Mouse (Mus musculus): ENCODE results near the gene Hps4. TPM values are rescaled to one million over a fixed set of nuclear protein-coding genes. Genes with fewer than 3 reads are reported as not detected.

Gene Hps4
- polyA plus RNA-seq, 1 experiment = 34.0 TPM

DNA sequence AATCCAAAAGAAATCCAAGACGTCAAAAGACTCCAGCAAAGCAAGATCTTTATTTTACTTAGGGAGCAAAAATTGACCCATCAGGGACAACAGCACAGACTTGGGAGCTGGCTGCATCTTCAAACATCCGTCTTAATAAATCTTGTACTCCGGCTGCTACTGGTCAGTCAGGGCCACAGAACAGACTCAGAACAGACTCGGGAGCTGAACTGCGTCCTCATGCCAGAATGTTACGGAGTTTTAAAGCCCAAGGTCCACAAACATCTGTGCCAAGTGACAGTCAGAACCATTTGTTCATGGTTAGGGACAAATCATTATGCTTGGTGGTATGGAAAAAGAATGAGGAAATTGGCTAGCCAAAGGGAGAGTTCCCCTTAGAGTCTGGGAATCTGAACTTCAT lies 19.6 kb upstream of the Hps4 start:
- DNase-seq (ENCODE audit: low read depth) = no peak

DNA sequence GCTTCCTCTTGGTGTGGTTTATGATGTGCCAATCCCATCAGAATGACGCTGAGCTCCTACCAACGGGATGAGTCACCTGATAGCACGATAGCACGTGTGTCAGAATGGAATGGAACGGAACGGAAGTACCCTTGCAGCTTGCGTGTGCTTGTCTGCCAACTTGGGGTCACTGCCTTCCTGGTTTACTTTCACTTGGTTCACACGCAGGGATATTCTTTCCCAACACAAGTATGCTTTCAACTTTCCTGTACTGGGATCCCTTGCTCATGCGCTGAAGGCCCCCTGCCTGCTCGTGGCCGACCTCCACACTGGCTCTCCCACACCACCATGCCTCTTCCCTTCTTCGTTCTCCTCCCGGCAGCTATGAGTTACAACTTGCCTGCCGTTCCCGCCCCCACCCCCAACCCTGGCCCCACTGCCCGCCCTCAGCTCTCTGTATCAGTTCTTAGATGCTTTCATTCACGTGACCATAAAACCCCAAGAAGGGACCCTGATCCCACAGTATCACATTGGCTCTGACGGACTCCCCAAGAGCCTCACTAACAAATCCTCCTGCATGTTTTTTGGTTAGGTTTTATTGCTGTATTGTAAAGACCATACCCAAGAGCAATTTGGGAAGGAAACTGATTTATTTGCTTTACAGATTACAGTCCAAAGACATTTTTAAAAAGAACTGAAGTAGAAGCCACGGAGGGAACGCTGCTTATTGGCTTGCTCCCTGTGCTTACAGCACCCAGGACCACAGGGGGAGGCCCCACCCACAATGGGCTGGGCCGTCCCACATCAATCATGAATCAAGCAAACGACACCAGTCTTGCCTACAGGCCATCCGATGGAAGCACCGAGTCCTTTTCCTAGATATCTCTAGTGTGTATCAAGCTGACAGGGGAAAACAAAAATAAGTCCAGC lies 18.0 kb upstream of the Hps4 start:
- no peak for DNase-seq (ENCODE audit: low read depth)

DNA sequence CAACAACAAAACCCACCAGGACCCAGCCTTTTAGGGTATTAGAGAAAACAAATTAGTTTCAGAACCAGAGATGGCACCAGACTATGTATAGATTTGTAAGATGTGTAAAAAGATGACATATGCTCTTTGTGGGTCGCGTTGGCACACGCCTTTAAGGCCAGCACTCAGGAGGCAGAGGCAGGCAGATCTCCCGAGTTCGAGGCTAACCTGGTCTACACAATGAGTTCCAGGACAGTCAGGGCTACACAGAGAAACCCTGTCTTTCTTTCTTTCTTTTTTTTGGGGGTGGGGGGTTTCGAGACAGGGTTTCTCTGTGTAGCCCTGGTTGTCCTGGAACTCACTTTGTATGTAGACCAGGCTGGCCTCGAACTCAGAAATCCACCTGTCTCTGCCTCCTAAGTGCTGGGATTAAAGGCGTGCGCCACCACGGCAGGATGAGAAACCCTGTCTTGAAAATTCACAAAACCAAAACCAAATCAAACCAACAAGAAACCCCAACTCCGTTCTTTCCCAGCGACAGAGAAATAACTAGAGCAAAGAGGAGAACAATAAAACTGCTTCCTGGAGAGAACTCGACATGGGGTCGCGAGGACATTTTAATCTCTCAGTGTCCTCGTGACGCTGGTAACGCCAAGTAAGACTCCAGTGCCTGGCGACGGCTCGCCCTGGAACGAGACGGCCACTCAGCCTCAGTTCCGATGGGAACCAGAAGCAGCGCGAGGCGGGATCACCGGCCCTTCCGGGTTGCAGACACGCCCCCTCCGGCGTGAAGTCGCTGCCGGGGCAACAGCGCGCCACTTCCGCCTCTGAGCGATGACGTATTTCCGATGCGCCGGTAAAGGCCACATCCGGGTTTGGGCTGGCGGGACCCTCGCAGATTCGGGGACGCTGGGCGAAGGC lies 17.1 kb upstream of the Hps4 start, which contains the start of gene Tfip11:
Gene Tfip11 (plus strand): TSS at position 813 of the 900 bp plus-strand sequence.
- peak; percentile 40 for DNase-seq (ENCODE audit: low read depth)

DNA sequence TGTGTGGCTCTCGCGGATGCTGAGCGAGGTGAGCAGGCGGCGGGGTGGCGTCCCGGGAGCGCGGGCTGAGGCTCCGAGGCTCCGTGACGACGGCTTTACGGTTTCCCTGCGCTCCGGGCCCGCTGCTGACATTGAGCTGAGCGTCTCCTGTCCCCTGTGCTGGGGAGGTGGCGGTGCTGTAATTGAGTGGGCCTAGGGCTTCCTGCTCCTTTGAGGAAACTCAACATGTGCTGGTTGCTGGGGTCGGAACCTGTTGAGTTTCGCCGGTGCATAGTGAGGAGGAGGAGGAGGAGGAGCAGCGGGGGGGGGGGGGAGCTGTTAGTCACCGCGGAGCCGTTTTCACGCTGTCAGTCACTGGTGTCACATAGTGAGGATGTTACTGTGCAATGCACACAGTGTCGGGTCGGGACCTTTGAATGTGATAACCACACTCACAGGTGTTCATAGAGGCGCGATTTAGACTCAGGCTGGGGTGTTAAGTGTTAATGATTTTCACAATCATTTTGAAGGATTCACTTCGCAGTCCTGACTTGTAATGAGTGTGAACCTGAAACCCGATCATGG lies 16.4 kb upstream of the Hps4 start:
- no peak for DNase-seq (ENCODE audit: low read depth)

DNA sequence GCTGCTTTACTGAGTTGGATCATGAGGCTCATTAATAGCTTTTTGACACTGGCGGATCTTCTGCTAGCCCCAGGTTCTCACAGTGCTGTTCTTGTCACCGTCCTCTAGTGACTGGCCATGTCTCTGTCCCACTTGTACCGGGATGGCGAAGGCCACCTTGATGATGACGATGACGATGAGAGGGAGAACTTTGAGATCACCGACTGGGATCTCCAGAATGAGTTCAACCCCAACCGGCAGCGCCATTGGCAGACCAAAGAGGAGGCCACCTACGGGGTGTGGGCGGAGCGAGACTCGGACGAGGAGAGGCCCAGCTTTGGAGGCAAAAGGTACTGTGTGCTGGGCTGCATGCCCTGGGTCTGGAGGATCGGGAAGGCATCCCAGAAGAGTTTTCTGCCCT lies 15.0 kb upstream of the Hps4 start:
- no peak for DNase-seq (ENCODE audit: low read depth)

DNA sequence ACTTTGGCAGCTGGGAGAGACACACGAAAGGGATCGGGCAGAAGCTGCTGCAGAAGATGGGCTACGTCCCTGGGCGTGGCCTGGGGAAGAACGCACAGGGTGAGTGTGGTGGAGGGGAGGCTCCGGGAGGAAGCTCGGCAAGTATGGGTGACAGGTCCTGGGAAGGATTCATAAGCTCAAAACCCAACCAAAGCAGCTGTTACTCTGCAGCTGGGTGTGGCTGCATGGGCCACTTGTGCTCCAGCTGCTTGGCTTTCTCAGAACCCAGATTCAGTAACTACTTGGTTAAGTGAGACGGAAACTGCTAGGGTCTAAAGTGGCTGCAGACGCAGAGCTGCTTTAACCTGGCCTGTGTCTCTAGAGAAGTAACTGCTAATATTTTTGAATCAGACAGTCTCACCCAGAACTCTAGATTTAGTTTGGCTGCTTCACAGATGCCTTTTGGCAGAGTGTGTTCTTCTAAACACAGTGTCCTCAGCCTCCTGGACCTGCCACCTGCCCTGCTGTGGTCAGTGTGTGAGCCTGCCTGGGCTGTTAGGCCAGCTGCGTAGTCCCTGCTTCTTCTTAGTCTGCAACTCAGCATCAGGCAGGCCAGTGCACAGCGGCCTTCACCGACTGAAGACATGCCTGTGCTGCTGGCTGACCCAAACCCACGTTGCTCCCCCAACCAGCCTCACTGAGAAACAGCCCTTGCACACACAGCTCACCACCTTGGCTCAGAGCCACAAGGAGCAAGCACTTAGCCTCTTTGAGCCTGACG lies 12.9 kb upstream of the Hps4 start:
- no peak for DNase-seq (ENCODE audit: low read depth)

DNA sequence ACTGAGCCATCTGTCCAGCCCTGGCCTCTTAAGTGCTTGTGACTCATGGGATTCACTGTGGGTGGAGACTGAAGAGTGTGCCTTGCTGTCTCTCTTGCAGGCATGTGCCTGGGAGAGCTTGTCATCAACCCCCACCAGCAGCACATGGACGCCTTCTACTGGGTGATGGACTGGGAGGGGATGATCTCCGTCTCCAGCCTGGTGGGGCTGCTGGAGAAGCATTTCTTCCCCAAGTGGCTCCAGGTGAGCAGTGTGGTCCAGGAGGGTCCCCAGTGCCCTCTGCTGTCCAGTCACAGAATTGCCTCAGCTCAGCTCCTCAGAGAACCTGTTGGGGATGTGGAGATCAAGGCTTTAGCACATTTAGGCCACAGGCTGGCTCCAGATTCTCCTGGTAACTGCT lies 7.4 kb upstream of the Hps4 start:
- no peak for DNase-seq (ENCODE audit: low read depth)

DNA sequence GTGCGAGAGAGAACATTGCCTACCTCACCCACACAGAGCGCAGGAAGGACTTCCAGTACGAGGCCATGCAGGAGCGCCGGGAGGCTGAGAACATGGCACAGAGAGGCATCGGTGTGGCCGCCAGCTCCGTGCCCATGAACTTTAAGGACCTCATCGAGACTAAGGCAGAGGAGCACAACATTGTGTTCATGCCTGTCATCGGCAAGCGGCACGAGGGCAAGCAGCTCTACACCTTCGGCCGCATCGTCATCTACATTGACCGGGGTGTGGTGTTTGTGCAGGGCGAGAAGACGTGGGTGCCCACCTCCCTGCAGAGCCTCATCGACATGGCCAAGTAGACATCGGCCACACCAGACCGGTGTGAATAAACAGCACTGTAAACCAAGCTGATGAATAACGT lies 5.9 kb upstream of the Hps4 start:
- no peak for DNase-seq (ENCODE audit: low read depth)

DNA sequence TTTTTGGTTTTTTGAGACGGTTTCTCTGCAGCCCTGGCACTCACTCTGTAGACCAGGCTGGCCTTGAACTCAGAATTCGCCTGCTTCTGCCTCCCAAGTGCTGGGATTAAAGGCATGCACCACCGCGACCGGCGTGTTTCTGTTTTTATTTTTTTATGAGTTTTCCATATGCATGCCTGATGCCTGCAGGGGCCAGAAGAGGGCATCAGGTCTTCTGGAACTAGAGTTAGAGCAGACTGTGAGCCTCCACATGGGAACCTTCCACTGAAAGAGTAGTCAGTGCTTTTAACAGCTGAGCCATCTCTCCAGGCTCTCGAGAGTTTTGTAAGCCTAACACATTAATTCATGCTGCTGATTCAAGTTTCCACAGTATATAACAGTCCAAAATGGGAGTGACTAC lies 3.7 kb upstream of the Hps4 start:
- DNase-seq (ENCODE audit: low read depth) = no peak

DNA sequence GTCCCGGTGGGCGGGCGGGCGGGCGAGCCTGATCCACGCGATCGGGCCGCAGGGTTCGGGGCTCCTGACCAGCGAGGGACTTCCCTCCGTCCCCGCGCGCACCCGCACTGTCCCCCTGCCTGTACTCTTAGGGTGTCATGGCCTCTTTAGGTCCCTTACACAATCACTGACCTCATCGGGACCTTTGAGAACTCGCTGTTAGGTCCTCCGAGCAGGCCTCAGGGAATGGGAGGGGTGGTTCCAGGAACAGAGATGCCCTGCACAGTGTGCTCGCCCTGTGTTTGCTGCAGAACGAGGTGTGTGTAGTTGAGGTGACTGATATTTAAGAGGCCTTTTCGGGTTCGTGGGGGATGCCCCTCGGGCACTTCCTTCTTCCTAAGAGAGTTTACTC lies 317 bp downstream of the Hps4 start:
- no peak for DNase-seq (ENCODE audit: low read depth)

DNA sequence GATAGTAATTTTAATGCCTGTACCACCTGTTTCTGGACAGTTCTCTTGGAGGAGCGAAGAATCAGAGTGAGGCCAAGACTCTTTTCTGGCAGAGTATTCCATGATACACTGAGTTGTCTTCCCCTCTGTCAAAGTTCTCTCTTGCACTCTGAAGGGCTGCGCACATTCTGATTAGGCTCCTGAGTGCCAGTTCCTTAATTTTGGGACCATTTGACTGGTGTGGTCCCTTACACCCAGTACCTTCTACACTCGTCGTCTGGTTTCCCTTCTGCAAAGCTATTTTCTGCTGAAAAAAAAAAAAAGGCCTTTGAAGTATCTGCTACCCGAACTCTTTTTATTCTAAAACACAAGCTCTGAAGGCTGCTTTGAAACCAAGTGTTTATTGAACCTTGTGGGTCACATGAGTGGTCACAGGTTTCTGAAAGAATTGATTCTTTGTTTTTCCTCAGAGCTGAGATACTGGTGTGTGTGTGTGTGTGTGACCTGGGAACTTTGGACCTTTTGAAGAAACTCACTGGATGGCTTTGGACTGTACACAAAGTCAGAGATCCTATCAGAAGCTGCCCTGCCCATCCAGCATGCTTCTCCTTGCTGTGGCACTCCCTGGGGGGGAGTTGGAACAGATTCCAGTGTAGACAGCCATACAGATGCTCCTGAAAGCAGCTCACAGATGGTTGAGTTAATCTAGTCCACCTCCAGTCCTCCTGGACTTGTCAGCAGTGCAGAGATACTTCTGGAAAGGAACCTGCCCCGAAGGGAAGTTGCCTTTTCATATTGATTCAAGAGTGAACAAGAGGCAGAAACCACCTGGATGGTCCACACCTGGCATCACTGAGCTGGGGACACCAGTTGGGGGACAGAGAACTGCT lies 1.4 kb downstream of the Hps4 start:
- no peak for DNase-seq (ENCODE audit: low read depth)

DNA sequence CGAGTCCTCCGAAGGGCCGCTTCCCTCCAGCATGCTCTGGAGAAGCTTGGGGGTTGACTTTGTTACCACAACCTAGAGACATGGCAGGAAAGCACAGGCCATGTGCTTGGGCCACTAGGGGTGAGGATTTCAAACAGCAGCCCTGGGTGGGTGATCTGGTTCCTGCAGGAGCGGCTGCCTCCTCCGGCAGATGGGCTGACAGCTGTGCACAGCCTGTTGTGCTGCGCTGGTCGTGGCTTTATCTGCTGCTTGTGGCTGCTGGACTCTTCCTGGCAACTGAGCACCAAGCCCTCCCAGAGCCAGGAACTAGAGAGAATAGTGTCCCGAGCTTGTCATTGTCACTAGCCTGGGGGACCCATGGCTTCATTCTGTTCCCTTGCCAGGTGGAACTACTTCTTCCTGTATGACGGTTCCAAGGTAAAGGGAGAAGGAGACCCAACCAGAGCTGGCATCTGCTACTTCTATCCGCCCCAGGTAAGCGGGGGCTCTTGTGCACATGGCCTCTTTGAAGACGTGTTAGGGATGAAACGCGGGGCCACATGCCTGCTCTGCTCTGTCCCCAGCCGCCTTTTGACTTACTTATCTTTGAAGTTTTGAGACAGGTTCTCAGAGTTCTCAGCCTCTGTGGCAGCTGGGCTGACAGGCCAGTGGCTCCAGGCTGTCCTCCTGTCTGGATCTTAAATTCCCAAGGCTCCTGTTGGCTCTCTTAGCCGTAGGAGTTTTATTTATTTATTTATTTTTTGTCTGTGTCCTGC lies 3.5 kb downstream of the Hps4 start:
- no peak for DNase-seq (ENCODE audit: low read depth)

DNA sequence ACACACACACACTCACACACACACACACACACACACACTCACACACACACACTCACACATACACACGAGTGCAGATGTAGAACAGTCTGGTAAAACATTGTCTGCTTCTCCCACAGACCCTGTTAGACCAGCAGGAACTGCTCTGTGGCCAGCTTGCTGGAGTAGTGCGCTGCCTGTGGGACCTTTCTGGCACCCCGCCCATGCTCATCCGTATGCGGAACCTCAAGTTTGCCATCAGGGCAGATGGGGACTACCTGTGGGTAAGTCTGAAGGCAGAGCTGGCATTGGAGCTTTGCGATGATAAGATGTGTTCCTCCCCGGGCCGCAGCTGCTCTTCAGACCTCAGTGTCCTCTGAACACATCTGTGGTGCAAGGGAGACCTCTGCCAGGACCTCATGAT lies 6.3 kb downstream of the Hps4 start:
- no peak for DNase-seq (ENCODE audit: low read depth)

DNA sequence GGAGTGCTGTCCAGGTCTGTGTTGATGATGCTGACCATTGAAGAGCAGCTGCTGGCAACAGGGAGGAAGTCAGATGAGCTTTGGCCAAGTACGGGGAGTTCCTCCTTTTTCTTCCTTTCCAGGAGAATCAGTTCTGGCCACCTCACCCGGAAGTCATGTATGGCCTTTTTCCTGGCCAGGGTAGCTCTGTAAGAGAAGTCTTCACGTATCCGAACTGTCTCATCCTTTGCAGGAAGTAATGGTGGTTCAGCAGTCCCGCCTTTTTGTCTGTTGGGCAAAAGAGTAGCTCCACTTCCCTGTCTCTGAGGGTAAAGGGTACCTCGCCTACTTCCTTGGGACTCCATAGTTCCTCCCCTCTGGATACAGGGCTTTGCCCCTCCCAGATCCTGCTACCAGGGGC lies 12.6 kb downstream of the Hps4 start:
- no peak for DNase-seq (ENCODE audit: low read depth)

DNA sequence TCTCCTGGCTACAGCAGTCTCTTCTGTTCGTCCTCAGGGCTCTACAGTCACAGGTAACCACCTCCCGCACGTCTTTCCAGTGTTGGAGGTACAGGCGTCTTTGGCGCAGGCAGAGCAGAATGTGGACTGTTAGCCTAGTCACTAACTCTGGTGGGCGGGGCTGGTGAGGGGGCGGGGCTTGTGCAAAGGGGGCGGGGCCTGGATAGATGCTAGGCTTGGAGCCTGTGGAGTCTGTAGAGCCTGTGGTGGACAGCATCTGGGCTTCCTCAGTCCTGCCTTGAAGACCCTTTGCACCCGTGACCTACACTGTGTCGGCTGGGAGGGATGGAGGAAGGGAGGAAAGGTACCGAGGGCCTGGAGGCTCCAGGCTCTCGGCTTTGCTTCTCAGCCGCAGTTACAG lies 13.0 kb downstream of the Hps4 start, which contains the start of gene Gm6583:
Gene Gm6583 (minus strand): TSS at position 124 of the 400 bp plus-strand sequence.
- no peak for DNase-seq (ENCODE audit: low read depth)

DNA sequence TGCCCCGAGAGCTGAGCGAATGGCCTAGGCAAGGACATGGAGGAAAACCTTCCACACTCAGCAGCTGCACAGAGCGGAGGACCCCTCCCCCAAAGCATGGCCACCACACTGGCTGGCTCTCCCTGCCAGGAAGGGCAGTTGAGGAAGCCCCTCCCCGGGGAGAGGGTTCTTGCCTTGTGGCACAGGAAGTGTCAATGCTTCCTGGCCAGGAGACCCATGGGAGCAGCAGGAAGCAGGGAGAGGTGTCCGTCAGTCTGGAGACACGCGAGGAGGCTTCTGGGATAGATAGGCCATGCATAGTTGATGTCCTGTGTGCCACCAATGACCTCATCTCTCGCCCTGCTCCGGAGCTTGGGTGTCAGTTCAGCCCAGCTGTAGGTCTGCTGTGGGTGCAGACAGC lies 13.4 kb downstream of the Hps4 start:
- DNase-seq (ENCODE audit: low read depth) = no peak

DNA sequence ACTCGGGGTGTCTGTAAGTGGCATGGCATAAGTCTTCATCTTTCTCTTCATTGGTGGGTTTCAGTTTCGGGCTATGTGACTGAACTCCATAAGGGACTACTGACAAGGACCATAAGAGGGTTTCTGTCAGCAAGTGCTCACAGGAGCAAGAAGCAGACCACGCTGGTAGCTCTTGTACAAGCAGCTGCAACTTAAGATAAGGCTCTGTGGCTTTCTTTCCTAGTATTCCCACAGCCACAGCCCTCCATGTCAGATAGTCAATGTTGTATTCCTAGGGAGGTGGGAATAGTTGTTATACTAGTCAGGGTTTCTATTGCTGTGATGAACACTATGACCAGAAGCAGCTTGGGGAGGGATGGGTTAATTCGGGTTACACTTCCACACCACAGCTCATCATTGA lies 16.6 kb downstream of the Hps4 start:
- DNase-seq (ENCODE audit: low read depth) = no peak

DNA sequence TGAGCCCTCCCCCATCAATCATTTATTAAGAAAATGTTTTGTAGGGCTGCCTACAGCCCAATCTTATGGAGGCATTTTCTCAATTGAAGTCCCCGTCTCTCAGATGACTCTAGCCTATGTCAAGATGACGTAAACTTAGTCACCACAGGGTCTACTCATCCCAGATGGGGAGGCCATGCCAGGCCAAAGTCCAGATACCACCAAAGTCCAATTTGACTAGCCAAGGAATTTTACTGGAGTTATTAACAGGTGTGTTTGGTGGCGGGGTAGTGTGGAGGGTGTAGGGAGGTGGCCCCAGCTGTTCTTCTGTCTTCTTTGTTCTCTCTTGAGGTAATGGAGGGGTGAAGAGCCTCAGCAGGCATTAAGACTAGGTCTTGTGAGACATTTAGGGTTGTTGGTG lies 17.2 kb downstream of the Hps4 start:
- DNase-seq (ENCODE audit: low read depth) = no peak

DNA sequence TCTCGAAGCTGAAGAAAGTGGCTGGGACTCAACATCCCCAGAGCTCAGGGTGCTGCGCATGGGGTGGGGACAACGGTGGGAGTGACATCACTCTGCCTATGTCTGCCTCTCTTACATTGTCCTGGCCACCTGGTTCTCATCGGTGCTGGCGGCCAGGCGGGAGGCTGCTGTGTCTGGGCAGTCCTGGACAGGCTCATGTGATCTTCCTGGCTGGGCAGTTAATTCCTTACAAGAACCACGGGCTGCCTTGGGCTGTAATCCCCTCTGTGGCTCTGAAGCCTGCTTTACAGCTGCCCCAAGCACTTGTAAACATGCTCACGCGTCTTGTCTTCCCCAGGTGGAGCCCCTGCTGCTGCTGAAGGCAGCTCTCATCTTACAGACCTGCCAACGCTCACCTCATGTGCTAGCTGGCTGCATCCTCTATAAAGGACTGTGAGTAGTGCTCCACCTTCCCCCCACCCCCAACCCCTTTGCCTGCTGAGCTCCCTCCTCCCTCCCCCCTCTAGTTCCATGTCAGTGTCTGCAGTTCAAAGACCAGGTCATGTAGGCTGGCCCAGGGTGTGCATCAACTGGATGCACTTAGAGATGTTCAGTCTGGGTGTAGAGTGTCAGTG lies 21.4 kb downstream of the Hps4 start:
- DNase-seq (ENCODE audit: low read depth) = no peak
